Mouse (Mus musculus): ENCODE measurements at regions not wholly inside any gene's neighbourhood (a gene's known extent, or its start where the extent isn't known, plus 50 kb on each side); places are given as distances from the start of the nearest gene placed in this dataset.
A peak's percentile ranks its signal among the peaks of the same experiment; 100 is the strongest.

- peak; percentile 71 for DNase-seq
These were observed 146.6 kb upstream of the Adamts3 start for GRCm38 (mm10) chr5:90029751-90030150.

DNA sequence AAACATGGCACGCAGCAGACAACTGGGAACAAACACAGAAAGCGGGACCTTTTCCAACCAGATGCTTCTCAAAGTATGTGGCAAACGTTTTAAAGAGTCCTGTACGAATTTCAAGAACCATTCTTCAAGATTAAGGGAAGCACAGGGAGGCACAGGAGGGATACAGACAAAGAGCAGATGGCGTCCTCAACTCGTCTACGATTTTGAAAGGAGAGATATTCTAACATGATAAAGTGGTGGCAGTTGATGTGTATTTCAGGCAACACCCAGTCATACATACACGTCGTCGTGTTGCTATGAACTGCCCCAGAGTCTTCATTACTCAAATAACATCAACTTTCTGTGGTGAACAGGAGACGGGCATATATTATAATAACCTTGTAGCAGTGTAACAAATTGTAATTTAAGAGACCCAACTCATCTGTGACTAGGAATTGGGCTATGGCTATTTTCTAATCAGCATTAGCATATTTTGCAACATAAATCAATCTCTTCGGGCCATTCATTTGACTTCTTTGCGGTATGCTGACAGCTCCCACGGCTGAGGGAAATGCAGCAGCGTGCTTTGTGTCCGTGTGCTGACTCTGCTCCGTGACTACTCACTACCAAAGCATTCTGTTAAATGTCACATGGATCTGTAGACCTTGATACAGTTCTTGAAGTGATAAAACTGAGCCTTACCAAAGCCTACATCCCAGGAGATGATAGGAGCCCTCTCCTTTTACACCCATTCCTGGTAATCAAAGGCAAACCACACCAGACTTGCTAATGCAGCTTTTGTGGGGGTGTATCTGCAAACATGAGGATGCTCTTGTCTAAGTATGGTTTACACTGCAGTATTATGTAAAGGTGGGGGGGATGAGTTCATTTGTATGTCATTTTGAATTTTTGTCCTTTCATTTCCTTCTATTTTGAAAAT, 144.0 kb upstream of the Adamts3 start:
- no peak for DNase-seq

DNA sequence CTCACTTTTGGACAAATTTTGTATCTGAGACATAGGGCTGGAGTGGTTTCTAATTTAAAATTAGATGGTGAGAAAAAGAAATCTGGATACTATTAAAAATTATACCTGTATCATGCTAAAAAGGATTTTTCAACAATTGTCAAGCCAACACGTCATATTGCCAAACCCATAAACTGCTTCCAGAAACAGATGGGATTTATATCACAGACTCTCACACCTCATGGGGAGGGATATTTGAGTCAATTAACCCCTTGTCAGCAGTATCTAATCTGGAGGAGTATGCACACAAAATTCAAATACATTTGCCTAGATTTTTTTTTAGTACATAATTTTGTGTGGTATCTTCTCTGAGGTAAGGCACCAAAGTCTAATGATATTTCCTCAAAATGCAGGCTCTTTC, 138.3 kb upstream of the Adamts3 start:
- no peak for DNase-seq

- DNase-seq, result peak; percentile 8
These were observed 117.6 kb upstream of the Adamts3 start for GRCm38 (mm10) chr5:90000758-90001157.

DNA sequence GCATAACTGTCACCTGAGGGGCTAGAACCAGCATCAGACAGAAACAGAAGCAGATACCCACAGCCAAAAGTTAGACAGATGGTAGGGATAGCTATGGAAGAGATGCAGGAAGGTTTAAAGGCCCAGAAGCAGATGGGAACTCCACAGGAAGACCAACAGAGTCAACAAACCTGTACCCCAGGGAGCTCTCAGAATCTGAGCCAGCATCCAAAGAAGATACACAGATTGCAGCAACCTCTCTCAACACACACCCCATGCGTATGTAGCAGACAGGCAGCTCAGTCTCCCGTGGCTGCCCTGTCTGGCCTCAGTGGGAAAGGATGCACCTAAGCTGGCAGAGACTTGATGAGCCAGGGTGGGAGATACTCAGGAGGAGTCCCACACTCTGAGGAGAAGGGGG, 108.4 kb upstream of the Adamts3 start:
- DNase-seq, result no peak

DNA sequence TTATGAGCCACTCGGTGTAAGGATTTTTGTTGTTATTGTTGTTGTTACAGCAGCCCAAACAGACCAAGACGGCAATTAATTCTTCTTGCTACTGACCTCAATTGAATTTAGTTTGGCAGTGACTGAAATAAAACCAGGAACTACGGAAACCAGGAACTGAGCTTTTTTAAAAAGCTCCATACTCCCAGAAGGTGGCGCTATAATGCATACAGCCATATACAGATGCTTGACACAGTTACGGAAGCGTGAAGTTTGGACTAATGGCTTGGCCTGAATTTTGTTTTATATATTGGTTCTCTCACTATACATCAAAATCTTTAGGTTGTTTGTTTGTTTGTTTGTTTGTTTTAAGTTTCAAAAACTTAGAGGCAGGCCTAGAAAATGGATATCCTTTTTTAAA, 98.5 kb upstream of the Adamts3 start:
- DNase-seq, result peak; percentile 35

DNA sequence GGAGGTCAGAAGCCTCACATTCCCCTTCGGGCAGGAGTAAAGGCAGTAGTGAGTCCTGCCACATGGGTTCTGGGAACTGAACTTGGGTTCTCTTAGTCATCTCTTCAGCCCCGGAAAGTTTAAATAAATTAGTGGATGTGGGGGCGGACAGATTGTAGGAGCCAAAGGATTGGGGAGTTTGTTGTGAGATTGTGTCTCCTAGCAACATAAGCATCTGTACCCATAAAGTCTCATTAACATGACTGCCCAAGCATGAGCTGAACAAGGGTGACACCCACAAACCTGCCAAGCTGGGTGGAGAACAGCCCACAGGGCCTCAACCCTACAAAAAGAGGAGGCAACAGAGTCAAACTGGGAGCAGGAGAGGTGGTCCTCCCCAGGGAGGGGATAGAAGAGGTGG, 97.1 kb upstream of the Adamts3 start:
- no peak for DNase-seq

DNA sequence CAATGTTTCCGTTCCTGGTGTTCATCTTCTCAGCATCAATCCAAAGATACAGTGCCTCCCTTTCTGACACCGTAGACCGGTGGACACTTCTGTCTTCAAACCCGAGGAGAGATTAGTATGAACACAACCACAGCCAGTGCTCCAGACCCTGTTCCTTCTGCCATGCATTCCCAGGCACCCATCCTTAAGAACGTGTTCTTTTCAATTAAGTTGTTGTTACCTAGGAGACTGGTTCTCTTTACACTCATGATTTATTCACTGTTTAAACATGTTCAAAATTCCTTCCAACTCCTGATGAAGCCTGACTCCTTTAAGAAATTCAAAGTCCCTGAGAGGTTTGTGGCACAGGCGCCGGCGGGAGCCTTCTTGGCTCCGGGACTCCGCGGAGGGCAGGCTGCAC, 69.5 kb upstream of the Adamts3 start:
- no peak for DNase-seq

- no peak for DNase-seq
These were observed 62.5 kb upstream of the Adamts3 start for GRCm38 (mm10) chr5:89945660-89945925.

- DNase-seq, result no peak
These were observed 61.9 kb upstream of the Adamts3 start for GRCm38 (mm10) chr5:89944855-89945659.

DNA sequence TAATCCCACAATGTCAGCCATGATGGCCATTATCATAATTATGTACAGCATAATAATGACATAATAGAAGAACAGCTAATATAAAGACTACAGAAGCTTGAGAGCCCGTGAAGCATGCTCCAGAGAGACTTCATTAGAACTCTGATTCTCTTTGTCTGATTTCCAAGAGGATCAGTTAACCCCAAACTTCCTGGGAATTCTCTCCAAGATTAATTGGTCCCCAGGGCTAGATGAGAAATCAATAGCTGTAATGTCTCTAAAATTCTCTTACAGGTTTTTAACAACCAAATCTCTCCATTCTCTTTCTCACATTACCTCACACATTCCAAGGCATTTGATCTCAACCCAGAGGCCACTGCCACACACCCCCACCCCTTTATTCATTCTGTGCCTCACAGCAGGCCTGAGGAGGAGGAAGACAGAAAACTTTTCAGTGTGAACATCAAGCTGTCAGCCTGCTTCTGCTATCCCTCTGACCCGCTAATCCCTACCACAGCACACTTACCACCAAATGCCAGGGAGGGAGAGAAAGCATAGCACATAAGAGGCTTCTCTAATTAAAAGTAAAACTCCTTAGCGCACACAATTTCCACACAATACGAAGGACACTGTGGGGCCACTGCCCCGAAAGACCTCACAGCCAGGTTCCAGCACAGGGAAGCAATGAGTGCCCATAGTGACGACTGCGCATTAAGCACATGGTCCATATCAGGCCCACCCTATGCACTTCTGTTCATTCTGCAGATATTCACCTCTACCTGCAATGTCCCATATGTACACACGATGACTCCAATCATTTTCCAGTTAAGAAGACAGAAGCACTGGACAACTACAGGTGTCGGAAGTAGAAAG, 60.4 kb upstream of the Adamts3 start:
- DNase-seq, result no peak

DNA sequence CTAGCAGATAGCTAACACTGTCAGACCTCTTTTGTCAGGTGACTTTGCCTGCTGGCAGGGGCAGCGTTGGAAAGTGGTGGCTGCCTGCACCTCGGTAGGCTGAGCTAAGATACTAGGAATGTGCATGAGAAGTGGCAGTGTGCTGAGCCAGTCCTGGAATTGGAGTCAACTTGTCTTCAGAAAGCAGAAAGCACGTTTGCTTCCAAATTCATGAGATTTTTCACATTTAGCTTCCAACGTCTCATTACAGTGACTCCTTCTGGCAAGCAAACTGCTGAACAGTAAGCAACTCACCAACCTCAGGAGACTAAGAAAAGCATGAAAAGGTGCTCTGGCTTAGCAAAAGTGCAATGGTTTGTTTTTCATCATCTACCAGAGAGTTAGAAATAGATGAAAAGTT, 59.1 kb upstream of the Adamts3 start:
- no peak for DNase-seq

GRCm38 (mm10) chr5:89932999-89933398, 49.9 kb upstream of the Adamts3 start:
- DNase-seq, result no peak
